Mouse (Mus musculus): ENCODE data around the gene 1810010H24Rik. TPM values are rescaled to one million over a fixed set of nuclear protein-coding genes. Genes with fewer than 3 reads are reported as not detected.

Gene 1810010H24Rik
- polyA plus RNA-seq (2012; rRNA removed): 3.0 and 3.6 TPM in 2 replicates

DNA sequence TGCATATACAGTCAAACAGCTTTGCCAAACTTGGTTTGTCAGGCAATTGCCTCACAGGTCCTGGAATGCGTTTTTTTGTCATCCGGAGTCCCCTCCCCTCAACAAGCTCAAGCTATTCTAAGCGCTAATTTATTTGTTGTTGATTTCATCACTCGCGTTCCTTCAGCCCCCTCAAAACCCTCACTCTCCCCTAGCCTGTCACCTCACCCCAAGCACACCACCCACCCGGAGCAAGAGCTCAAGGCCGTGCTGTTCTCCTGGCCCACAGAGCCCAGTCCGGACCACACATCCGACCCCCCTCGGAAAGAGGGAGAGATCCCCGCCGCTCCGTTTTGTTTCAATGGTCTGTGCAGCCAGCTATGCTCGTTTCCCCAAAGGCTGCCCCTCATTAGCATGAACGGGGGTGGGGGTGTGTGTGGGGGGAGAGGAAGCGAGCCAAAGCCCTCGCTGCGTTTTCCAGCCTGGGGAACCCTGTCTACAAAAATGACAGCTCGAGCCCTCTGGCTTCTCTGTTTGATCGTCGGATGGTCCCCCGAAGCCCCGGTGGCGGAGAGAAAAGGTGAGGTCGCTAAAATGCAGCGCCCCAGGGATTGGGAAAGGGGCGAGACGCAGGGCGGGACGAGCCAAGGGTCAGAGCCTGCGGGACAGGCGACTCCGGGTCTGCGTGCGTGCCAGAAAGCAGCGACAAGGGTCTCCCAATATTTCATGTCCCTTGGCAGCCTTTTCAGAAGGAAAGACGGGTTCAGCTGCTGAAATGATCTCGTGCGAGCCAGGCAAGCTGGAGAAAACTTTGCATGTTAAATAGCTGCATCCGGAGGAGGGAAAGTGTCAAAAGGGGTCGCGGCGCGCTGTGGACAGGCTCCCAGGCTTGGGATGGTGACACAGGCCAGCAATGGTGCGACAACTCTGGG is at the start of gene 1810010H24Rik:
Gene 1810010H24Rik, plus strand, starts transcription at position 271 of the 911 bp plus-strand sequence.

DNA sequence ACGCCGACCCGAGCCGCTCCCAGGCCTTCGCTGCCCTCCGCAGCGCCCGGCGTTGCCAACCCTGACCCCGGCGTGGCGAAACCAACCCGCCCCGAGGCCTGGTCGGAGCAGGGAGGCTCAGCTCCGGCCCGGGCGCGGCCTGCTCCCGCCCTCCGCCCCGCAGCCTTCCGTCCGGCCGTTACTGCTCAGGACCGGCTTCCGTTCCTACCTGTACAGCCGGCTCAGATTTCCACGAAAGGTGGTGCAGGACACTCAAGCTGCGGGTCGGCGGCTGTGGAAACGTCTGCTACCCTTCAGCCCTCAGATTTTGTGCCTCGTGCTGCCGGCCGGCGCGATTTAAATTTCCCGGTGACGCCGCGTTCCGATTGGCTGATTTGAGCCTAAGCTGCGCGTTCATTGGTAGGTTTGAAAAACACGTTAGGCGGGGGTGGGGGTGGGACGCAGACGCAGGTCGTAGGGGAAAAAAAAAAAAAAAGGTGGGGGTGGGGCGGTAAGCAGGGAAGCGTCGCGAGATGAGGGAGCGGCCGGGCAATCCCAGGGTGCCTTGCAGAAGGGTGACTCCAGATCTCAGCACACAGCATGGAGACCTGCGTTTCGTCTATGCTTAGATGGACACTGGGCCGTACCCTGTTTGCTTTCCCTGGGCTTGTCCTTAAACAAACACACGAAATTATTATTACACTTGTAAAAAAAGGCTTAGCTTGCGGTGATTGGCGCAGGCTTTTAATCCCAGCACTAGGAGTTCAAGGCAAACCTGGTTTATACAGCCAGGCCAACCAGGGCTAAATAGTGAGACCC is 26.1 kb upstream of the 1810010H24Rik start, which contains the start of gene Kpna2:
Gene Kpna2, minus strand, starts transcription at position 391 of the 798 bp plus-strand sequence.

Other genes with a start within 250 kb of the 1810010H24Rik start
- 12.9 and 13.4 TPM in 2 replicates for gene Polg2, start 246.1 kb upstream of the 1810010H24Rik start, polyA plus RNA-seq (2012; rRNA removed)
- 562 and 586 TPM in 2 replicates for gene Ddx5, start 236.5 kb upstream of the 1810010H24Rik start, polyA plus RNA-seq (2012; rRNA removed)
- gene Cep95, start 236.4 kb upstream of the 1810010H24Rik start, polyA plus RNA-seq (2012; rRNA removed): 1.4 and 1.6 TPM in 2 replicates
- 6.2 and 6.5 TPM in 2 replicates for gene Smurf2, start 105.0 kb upstream of the 1810010H24Rik start, polyA plus RNA-seq (2012; rRNA removed)
- gene Kpna2, start 26.1 kb upstream of the 1810010H24Rik start, polyA plus RNA-seq (2012; rRNA removed): 35.9 and 36.3 TPM in 2 replicates
- 15.8 and 23.1 TPM in 2 replicates for gene Bptf, start 106.4 kb downstream of the 1810010H24Rik start, polyA plus RNA-seq (2012; rRNA removed)
- gene Nol11, start 163.7 kb downstream of the 1810010H24Rik start, polyA plus RNA-seq (2012; rRNA removed): 3.0 and 3.1 TPM in 2 replicates

All from colon, adult 2 months (tissue).